Mouse (Mus musculus) left cerebral cortex, adult 9 months (tissue): ENCODE results near the gene Tsnaxip1.

ENCODE experiments used
- DNase-seq, 2 experiments: peaks; one replicate each; pipeline ENCODE4 v3.0.0; 2022; ENCODE audit warnings: low spot score in 2 of 2

Tsnaxip1 gene

GRCm38 (mm10) chr8:105826861-105827848 is at the start of gene Tsnaxip1, which contains the start of gene Ranbp10:
Tsnaxip1 (plus strand) TSS chr8:105827731.
Ranbp10 (minus strand) TSS chr8:105827350.
- peak; percentile 99 for DNase-seq

- no peak for DNase-seq
Measured at GRCm38 (mm10) chr8:105777833-105778232, 49.7 kb upstream of the Tsnaxip1 start.

- no peak for DNase-seq
Measured at GRCm38 (mm10) chr8:105780298-105780697, 47.2 kb upstream of the Tsnaxip1 start.

GRCm38 (mm10) chr8:105788241-105788640 is 39.3 kb upstream of the Tsnaxip1 start:
- peak in 1 of 2 experiments; percentile 21 for DNase-seq

- DNase-seq, result no peak
Measured at GRCm38 (mm10) chr8:105788927-105789326, 38.6 kb upstream of the Tsnaxip1 start.

GRCm38 (mm10) chr8:105789626-105790025 is 37.9 kb upstream of the Tsnaxip1 start:
- no peak for DNase-seq

- DNase-seq, result no peak
Measured at GRCm38 (mm10) chr8:105793331-105793730, 34.2 kb upstream of the Tsnaxip1 start.

- no peak for DNase-seq
Measured at GRCm38 (mm10) chr8:105794009-105794598, 33.4 kb upstream of the Tsnaxip1 start.

- no peak for DNase-seq
Measured at GRCm38 (mm10) chr8:105795785-105796184, 31.7 kb upstream of the Tsnaxip1 start.

GRCm38 (mm10) chr8:105798408-105798807 is 29.1 kb upstream of the Tsnaxip1 start:
- no peak for DNase-seq

GRCm38 (mm10) chr8:105799091-105799812 is 28.3 kb upstream of the Tsnaxip1 start:
- DNase-seq, result peak in 1 of 2 experiments; percentile 15

- DNase-seq, result no peak
Measured at GRCm38 (mm10) chr8:105801153-105801904, 26.2 kb upstream of the Tsnaxip1 start.

- no peak for DNase-seq
Measured at GRCm38 (mm10) chr8:105804797-105805196, 22.7 kb upstream of the Tsnaxip1 start.

GRCm38 (mm10) chr8:105805346-105805745 is 22.2 kb upstream of the Tsnaxip1 start:
- DNase-seq, result no peak

- DNase-seq, result no peak
Measured at GRCm38 (mm10) chr8:105805964-105806363, 21.6 kb upstream of the Tsnaxip1 start.

GRCm38 (mm10) chr8:105807766-105808165 is 19.8 kb upstream of the Tsnaxip1 start:
- no peak for DNase-seq

- DNase-seq, result no peak
Measured at GRCm38 (mm10) chr8:105808480-105808879, 19.1 kb upstream of the Tsnaxip1 start.

- no peak for DNase-seq
Measured at GRCm38 (mm10) chr8:105810245-105810786, 17.2 kb upstream of the Tsnaxip1 start.

GRCm38 (mm10) chr8:105811061-105811460 is 16.5 kb upstream of the Tsnaxip1 start:
- no peak for DNase-seq

- no peak for DNase-seq
Measured at GRCm38 (mm10) chr8:105811543-105811942, 16.0 kb upstream of the Tsnaxip1 start.

GRCm38 (mm10) chr8:105812511-105812910 is 15.0 kb upstream of the Tsnaxip1 start:
- no peak for DNase-seq
